Comparison of ENCODE assay signal across 27 mouse cellular contexts in the genomic region with DNA sequence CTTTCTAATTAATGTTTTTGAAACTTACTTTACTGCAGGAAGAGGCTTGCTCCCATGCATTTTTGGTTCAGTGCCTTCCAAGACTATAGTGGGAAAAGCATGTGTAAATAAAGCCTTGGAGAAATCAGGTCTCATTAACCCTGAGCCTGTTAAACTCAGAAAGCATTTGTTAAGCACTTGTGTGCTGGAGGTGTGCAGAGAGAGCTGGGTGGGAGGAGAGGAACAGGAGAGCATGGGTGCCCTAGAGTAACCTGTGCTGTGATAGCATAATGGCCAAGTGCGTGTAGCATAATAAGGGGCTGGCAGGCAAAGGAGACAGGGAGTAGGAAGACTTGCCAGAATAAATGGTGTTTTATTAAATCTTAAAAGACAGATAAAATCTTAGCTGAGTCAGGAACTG.
DNase-seq lines count a peak whose midpoint lies in the region; ATAC-seq and TF ChIP-seq lines count a peak whose summit lies in the region.
"Had no signal": no experiment of that assay in that cellular context is flagged by ENCODE, and none has a peak within 500 bp of the region (broad histone marks: within the 10 kb centered on the region; RNA-seq: fewer than 3 reads in every experiment).

No protein-coding gene starts in this region.

- no peak for TF ChIP-seq EP300 in stomach, postnatal 0 days (optimal IDR thresholded peaks at IDR 0.05)

- 59% methylated on average over 1 of the region's 1 CpGs for WGBS in embryonic facial prominence, embryonic 13.5 days
- 87% methylated on average over 1 of the region's 1 CpGs for WGBS in embryonic facial prominence, embryonic 10.5 days
- 19% methylated on average over 1 of the region's 1 CpGs for WGBS in kidney, embryonic 15.5 days
- 42% methylated on average over 1 of the region's 1 CpGs for WGBS in limb, embryonic 12.5 days
- 87% methylated on average over 1 of the region's 1 CpGs for WGBS in limb, embryonic 10.5 days
- 44% methylated on average over 1 of the region's 1 CpGs for WGBS in stomach, embryonic 15.5 days
- WGBS in stomach, postnatal 0 days: 54% methylated on average over 1 of the region's 1 CpGs

- no peak for ATAC-seq in embryonic facial prominence, embryonic 13.5 days (ENCODE audit: insufficient number of reproducible peaks, insufficient read depth, low FRiP score, low TSS enrichment, low read depth)
- ATAC-seq in kidney, embryonic 15.5 days (replicated peaks; ENCODE audit: low FRiP score): peak; percentile 56; the same call in 1 of the 2 replicates
- no peak for ATAC-seq in limb, embryonic 12.5 days (ENCODE audit: insufficient number of reproducible peaks, insufficient read depth, low FRiP score, low TSS enrichment, low read depth)
- ATAC-seq in stomach, embryonic 15.5 days (ENCODE audit: insufficient read depth, low FRiP score, low read depth): peak; percentile 58; the same call in 1 of the 2 replicates
- no peak for ATAC-seq in stomach, postnatal 0 days (ENCODE audit: low FRiP score, low TSS enrichment)
- ATAC-seq: activated CD4-positive, CD25-positive, alpha-beta regulatory T cell, adult 4 months; forebrain, embryonic 14.5 days; forebrain, postnatal 0 days; hindbrain, postnatal 0 days had no signal

- DNase-seq in embryonic facial prominence, embryonic 10.5 days (ENCODE audit: low spot score): no peak
- DNase-seq in kidney, postnatal 10 days: no peak
- no peak for DNase-seq in limb, embryonic 10.5 days (ENCODE audit: low spot score)
- DNase-seq in stomach, postnatal 0 days (ENCODE audit: low spot score): no peak
- DNase-seq: adrenal gland, adult 8-10 months; adrenal gland, postnatal 25 days; cerebellum, adult 18-20 months; cerebellum, adult 9-10 months; cerebellum, postnatal 14 days; forebrain, postnatal 0 days; gastrocnemius, adult 2 months; gastrocnemius, postnatal 14 days; heart, adult 18-20 months; heart, postnatal 10 days; heart, postnatal 4 days had no signal

- H3K9ac ChIP-seq in embryonic facial prominence, embryonic 13.5 days: no peak overlapping the region
- no peak overlapping the region for H3K9ac ChIP-seq in kidney, embryonic 15.5 days
- H3K9ac ChIP-seq in limb, embryonic 12.5 days (replicated peaks): no peak overlapping the region
- no peak overlapping the region for H3K9ac ChIP-seq in stomach, embryonic 15.5 days
- H3K9ac ChIP-seq in stomach, postnatal 0 days (ENCODE audit: low read length): no peak overlapping the region
- H3K9ac ChIP-seq: embryonic facial prominence, embryonic 12.5 days; forebrain, postnatal 0 days; heart, embryonic 12.5 days; heart, embryonic 15.5 days; hindbrain, embryonic 14.5 days had no signal

- no peaks in the 10 kb centered on the region for H3K36me3 ChIP-seq in embryonic facial prominence, embryonic 13.5 days
- no peaks in the 10 kb centered on the region for H3K36me3 ChIP-seq in embryonic facial prominence, embryonic 10.5 days (replicated peaks)
- no peaks in the 10 kb centered on the region for H3K36me3 ChIP-seq in kidney, embryonic 15.5 days
- H3K36me3 ChIP-seq in limb, embryonic 12.5 days: no peaks in the 10 kb centered on the region
- H3K36me3 ChIP-seq in limb, embryonic 10.5 days: no peaks in the 10 kb centered on the region
- H3K36me3 ChIP-seq in stomach, embryonic 15.5 days: no peaks in the 10 kb centered on the region
- no peaks in the 10 kb centered on the region for H3K36me3 ChIP-seq in stomach, postnatal 0 days (ENCODE audit: control insufficient read depth, insufficient read depth, low read length)
- H3K36me3 ChIP-seq: embryonic facial prominence, embryonic 12.5 days; forebrain, embryonic 10.5 days; heart, embryonic 12.5 days; heart, embryonic 15.5 days had no signal

- H3K9me3 ChIP-seq in embryonic facial prominence, embryonic 13.5 days: no peaks in the 10 kb centered on the region
- no peaks in the 10 kb centered on the region for H3K9me3 ChIP-seq in embryonic facial prominence, embryonic 10.5 days
- H3K9me3 ChIP-seq in kidney, embryonic 15.5 days (replicated peaks): no peaks in the 10 kb centered on the region
- H3K9me3 ChIP-seq in limb, embryonic 12.5 days: no peaks in the 10 kb centered on the region
- no peaks in the 10 kb centered on the region for H3K9me3 ChIP-seq in limb, embryonic 10.5 days (replicated peaks)
- no peaks in the 10 kb centered on the region for H3K9me3 ChIP-seq in stomach, embryonic 15.5 days
- no peaks in the 10 kb centered on the region for H3K9me3 ChIP-seq in stomach, postnatal 0 days (ENCODE audit: control insufficient read depth, low read length)
- H3K9me3 ChIP-seq: embryonic facial prominence, embryonic 12.5 days; forebrain, embryonic 10.5 days; heart, embryonic 15.5 days had no signal

- H3K27ac ChIP-seq in embryonic facial prominence, embryonic 13.5 days: 0 out of 2 replicates have a peak overlapping the region, but pooled peaks have one; percentile 2
- no peak overlapping the region for H3K27ac ChIP-seq in embryonic facial prominence, embryonic 10.5 days (replicated peaks)
- peak overlapping the region; percentile 69 for H3K27ac ChIP-seq in kidney, embryonic 15.5 days
- H3K27ac ChIP-seq in limb, embryonic 12.5 days: peak overlapping the region; percentile 42; the same call in 1 of the 2 replicates
- no peak overlapping the region for H3K27ac ChIP-seq in limb, embryonic 10.5 days
- 0 out of 2 replicates have a peak overlapping the region, but pooled peaks have one; percentile 6 for H3K27ac ChIP-seq in stomach, embryonic 15.5 days
- H3K27ac ChIP-seq in stomach, postnatal 0 days (replicated peaks): no peak overlapping the region
- H3K27ac ChIP-seq: embryonic facial prominence, embryonic 12.5 days; forebrain, embryonic 10.5 days; gastrocnemius, adult 2 months; heart, embryonic 15.5 days; hindbrain, embryonic 14.5 days; hindbrain, postnatal 0 days had no signal

- no peak for TF ChIP-seq CTCF in stomach, postnatal 0 days (IDR thresholded peaks at IDR 0.05; ENCODE audit: low read depth)

- H3K4me2 ChIP-seq in embryonic facial prominence, embryonic 13.5 days: no peak overlapping the region
- H3K4me2 ChIP-seq in kidney, embryonic 15.5 days: no peak overlapping the region
- no peak overlapping the region for H3K4me2 ChIP-seq in limb, embryonic 12.5 days
- no peak overlapping the region for H3K4me2 ChIP-seq in stomach, embryonic 15.5 days
- no peak overlapping the region for H3K4me2 ChIP-seq in stomach, postnatal 0 days (replicated peaks; ENCODE audit: low read depth)
- H3K4me2 ChIP-seq: embryonic facial prominence, embryonic 12.5 days; heart, embryonic 12.5 days; heart, embryonic 15.5 days; hindbrain, embryonic 14.5 days had no signal

- peaks cover 20% of the 10 kb centered on the region for H3K4me1 ChIP-seq in embryonic facial prominence, embryonic 13.5 days
- H3K4me1 ChIP-seq in embryonic facial prominence, embryonic 10.5 days: peaks cover 7% of the 10 kb centered on the region
- H3K4me1 ChIP-seq in kidney, embryonic 15.5 days: peaks cover 26% of the 10 kb centered on the region
- peaks cover 22% of the 10 kb centered on the region for H3K4me1 ChIP-seq in limb, embryonic 12.5 days (replicated peaks)
- peaks cover 11% of the 10 kb centered on the region for H3K4me1 ChIP-seq in limb, embryonic 10.5 days
- no peaks in the 10 kb centered on the region for H3K4me1 ChIP-seq in stomach, embryonic 15.5 days
- no peaks in the 10 kb centered on the region for H3K4me1 ChIP-seq in stomach, postnatal 0 days (replicated peaks; ENCODE audit: control insufficient read depth, insufficient read depth)
- H3K4me1 ChIP-seq: forebrain, embryonic 10.5 days had no signal

- no peak overlapping the region for H3K4me3 ChIP-seq in embryonic facial prominence, embryonic 13.5 days
- H3K4me3 ChIP-seq in embryonic facial prominence, embryonic 10.5 days: no peak overlapping the region
- no peak overlapping the region for H3K4me3 ChIP-seq in kidney, embryonic 15.5 days (replicated peaks)
- no peak overlapping the region for H3K4me3 ChIP-seq in limb, embryonic 12.5 days (replicated peaks)
- no peak overlapping the region for H3K4me3 ChIP-seq in limb, embryonic 10.5 days
- no peak overlapping the region for H3K4me3 ChIP-seq in stomach, embryonic 15.5 days (replicated peaks)
- H3K4me3 ChIP-seq in stomach, postnatal 0 days (ENCODE audit: low read depth, low read length): no peak overlapping the region
- H3K4me3 ChIP-seq: embryonic facial prominence, embryonic 12.5 days; forebrain, embryonic 10.5 days; gastrocnemius, adult 2 months; heart, embryonic 12.5 days; heart, embryonic 15.5 days had no signal

- no peaks in the 10 kb centered on the region for H3K27me3 ChIP-seq in embryonic facial prominence, embryonic 13.5 days
- no peaks in the 10 kb centered on the region for H3K27me3 ChIP-seq in embryonic facial prominence, embryonic 10.5 days (replicated peaks; ENCODE audit: low read depth, poor library complexity, severe bottlenecking)
- H3K27me3 ChIP-seq in kidney, embryonic 15.5 days: no peaks in the 10 kb centered on the region
- H3K27me3 ChIP-seq in limb, embryonic 12.5 days: no peaks in the 10 kb centered on the region
- no peaks in the 10 kb centered on the region for H3K27me3 ChIP-seq in limb, embryonic 10.5 days (ENCODE audit: low read depth, poor library complexity, severe bottlenecking)
- no peaks in the 10 kb centered on the region for H3K27me3 ChIP-seq in stomach, embryonic 15.5 days (replicated peaks)
- no peaks in the 10 kb centered on the region for H3K27me3 ChIP-seq in stomach, postnatal 0 days (ENCODE audit: control insufficient read depth, insufficient read depth, low read length)
- H3K27me3 ChIP-seq: embryonic facial prominence, embryonic 12.5 days; heart, embryonic 12.5 days; heart, embryonic 15.5 days had no signal

Comparison
In these comparisons a context has a peak if more than half of its experiments do, and no peak if none do; other contexts are left out.
1. ATAC-seq: peak in kidney, embryonic 15.5 days (single experiment) and stomach, embryonic 15.5 days (single experiment); none in embryonic facial prominence, embryonic 13.5 days (single experiment), limb, embryonic 12.5 days (single experiment) and stomach, postnatal 0 days (single experiment).
2. H3K27ac ChIP-seq: peak in embryonic facial prominence, embryonic 13.5 days (single experiment), kidney, embryonic 15.5 days (single experiment), limb, embryonic 12.5 days (single experiment) and stomach, embryonic 15.5 days (single experiment); none in embryonic facial prominence, embryonic 10.5 days (single experiment), limb, embryonic 10.5 days (single experiment) and stomach, postnatal 0 days (single experiment).